Mouse (Mus musculus): ENCODE results near the gene Thoc2.
A peak's percentile ranks its signal among the peaks of the same experiment; 100 is the strongest.
"Not testable (repeated sequence)": the region's sequence is repeated elsewhere in the genome, so short reads cannot be mapped to it uniquely, and the experiment has no call there.

The Thoc2 gene

DNA sequence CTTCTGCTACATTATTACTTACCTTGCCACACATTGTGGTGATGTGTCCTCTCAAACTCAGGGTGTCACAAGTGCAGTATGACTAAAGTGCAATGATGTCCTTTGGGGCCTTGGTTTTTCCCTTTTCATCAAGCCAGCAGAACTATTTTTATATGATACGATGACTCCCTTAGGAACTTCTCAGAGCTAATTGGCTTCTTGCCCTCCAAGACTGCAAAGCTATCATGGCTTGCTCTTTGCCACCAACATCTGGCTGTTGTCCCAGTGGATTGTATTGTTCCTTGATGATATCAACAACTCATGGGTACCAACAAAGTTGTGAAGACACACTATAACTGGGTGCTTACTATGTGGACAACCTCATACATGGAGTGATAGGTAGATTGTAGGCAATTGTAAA lies at the start of gene Thoc2:
Thoc2 (minus strand) TSS at position 101 of the 400 bp plus-strand sequence.
- no peak for DNase-seq

GRCm38 (mm10) chrX:41970096-41970495 lies 49.6 kb upstream of the Thoc2 start:
- no peak for DNase-seq

- no peak for DNase-seq
Observed at GRCm38 (mm10) chrX:41969341-41969740, 48.9 kb upstream of the Thoc2 start.

- peak; percentile 21 for DNase-seq
Observed at GRCm38 (mm10) chrX:41957161-41957560, 36.7 kb upstream of the Thoc2 start.

DNA sequence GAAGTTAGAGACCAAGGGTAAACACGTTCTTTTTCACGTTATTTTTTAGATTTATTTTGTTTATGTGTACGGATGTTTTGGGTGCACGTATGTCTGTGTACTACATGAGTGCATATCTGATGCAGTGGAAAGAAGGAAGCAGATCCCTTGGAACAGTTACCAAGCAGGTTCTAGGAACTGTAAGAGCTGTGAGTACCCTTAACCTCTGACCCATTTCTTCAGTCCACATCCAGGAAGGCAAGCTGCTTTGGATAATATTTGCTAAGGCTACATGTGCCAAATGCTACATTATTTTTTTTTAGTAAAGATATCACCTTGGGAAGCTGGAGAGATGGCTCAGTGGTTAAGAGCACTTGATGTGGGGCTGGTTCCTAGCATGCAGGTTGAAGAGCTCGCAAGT lies 21.4 kb upstream of the Thoc2 start:
- DNase-seq = no peak

- DNase-seq = not testable (repeated sequence)
Observed at GRCm38 (mm10) chrX:41931821-41932220, 11.3 kb upstream of the Thoc2 start.

GRCm38 (mm10) chrX:41924708-41925107 lies 4.2 kb upstream of the Thoc2 start:
- no peak for DNase-seq

DNA sequence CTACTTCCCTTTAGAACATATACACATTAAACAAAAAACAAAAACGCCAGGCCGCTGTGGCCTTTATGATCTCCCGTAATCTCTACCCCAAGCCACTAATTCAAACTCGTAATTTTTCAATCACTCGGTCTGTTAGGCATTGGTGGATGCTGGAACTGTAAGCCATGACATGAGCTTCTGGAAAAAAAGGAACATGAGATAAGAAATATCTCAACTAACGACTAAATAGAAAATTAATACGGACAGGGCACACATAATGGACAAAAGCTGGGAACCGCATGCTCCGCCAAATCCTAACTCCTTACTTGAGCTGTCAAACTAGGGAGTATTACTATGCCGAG lies 8.4 kb downstream of the Thoc2 start:
- DNase-seq = no peak

GRCm38 (mm10) chrX:41911390-41912060 lies 8.9 kb downstream of the Thoc2 start:
- DNase-seq = peak; percentile 84 to 89

GRCm38 (mm10) chrX:41910981-41911380 lies 9.5 kb downstream of the Thoc2 start:
- DNase-seq = peak; percentile 12 to 31

- no peak for DNase-seq
Observed at GRCm38 (mm10) chrX:41910471-41910870, 10.0 kb downstream of the Thoc2 start.

DNA sequence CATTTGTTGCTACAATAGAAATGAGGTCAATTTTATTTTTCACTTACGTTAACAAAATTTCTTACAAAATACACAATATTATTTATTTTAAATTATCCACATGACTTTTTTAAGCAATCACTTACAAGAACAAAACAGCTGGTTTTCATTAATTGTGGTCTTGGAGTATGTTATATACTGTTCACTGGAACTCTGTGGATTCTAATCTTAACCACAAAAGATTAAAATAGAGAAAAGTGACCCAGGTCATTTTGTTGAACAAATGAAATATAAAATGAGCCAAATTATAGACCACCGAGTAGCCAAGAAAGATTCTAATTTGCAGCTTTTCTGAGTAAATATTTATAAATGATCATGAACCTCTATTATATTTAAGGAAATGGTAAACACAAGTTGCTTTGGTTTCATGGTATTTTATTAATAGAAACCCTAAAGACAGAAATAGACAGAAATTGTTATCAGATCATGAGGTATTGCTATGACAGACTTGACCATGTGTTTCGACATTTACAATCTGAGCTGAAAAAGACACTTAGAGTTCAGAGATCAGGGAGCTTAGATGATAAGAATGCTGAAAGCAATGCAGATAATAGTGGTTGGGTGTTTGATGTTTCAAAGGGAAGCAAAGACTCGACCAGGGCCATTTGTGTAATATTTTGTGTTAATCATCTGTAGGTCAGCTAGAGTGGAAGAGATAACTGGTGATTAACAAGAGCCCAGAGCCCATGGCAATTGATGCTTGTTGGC lies 35.5 kb downstream of the Thoc2 start:
- DNase-seq = no peak

DNA sequence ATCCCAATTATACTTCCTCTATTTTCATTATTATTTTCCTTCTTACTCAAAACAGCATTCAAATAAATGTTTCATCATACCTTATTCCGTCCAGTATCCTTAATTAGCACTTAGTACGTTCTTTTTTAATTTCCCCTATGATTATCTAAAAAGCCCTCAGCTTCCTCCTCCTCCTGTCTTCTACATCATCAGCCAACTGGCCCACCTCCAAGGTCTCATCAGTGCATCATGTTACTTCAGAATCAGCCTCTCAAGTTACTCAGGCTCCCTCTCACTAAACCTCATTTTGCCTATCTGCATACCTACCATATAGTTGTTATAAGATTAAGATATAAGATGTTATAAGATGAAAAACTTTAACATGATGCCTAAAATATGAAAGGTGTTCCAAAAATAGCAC lies 43.9 kb downstream of the Thoc2 start:
- DNase-seq = no peak

- DNase-seq = no peak
Observed at GRCm38 (mm10) chrX:41837823-41838222, 82.7 kb downstream of the Thoc2 start.

DNA sequence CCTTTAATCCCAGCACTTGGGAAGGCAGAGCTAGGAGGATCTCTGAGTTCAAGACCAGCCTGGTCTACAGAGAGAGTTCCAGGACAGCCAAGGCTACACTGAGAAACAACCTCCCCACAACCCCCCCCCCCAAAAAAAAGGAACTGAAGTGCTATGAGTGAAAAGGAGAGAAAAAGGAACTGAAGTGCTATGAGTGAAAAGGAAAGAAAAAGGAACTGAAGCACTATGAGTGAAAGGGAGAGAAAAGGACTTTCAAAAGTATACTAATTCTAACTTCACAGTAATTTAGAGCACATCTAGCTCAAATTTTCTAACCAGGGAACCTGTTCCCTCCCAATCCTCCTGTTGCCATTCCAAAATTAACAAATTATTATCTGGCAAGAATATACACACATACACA lies 114.9 kb downstream of the Thoc2 start:
- no peak for DNase-seq

DNA sequence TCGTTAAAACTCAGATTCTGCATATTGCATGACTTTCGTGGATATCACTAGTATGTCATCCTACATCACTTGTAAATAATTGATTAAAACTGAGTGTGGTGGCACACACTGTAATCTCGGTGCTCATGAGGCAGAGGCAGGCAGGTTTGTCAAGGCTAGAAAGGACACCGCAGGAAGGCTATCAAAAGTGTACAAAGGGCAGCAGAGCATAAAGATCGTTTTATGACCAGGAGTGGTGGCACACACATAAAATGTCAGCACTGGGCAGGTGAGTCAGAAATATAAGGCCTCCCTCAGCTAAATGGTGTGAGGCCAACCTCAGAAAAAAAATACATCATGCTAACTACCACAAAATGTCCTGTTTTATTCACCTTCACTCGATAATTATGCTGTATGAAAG lies 127.2 kb downstream of the Thoc2 start:
- DNase-seq = no peak

All from thymus, postnatal 36 days (tissue).